Mouse (Mus musculus) lung, adult 2 months (tissue): ENCODE measurements around the gene Spon1.

Experiments used
- CTCF ChIP-seq: fragments of 200-500 bp; IDR thresholded peaks from 2 replicates; pipeline ENCODE4 v1.5.1; 2011; ENCODE audit warnings: mild to moderate bottlenecking, low read length, control low read depth; ENCODE audit not compliant: insufficient read depth
- POLR2A ChIP-seq: fragments of 200-500 bp; IDR thresholded peaks from 2 replicates; pipeline ENCODE4 v1.6.1; 2011; ENCODE audit warnings: low read depth, mild to moderate bottlenecking, control low read depth, low read length, borderline replicate concordance; ENCODE audit errors: extremely low read depth

GRCm38 (mm10) chr7:113879085-113879501, 113.3 kb downstream of the Spon1 start:
- TF ChIP-seq POLR2A (no peak), CTCF (no peak)
